Mouse (Mus musculus): ENCODE results near the gene Dst.

Dst gene

DNA sequence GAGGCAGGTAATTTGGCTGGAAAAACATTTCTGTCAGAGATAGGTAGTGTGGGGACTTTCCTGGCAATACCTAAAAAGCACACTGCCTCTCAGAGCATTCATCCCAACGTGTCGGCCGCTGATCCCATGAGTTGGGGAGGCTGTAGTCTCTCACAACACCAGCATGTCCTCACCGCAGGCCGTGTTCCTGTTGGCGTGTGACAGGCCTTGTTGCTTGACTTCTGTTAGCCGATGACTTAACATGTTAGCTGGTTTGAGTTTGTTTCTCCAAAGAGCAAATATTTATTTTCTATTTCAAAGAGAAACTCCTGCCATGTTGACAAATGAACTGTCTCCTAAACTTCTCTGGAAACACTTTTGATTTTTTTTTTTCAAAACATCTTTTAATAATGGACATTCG lies 344.2 kb downstream of the Dst start:
- no peak for DNase-seq

DNA sequence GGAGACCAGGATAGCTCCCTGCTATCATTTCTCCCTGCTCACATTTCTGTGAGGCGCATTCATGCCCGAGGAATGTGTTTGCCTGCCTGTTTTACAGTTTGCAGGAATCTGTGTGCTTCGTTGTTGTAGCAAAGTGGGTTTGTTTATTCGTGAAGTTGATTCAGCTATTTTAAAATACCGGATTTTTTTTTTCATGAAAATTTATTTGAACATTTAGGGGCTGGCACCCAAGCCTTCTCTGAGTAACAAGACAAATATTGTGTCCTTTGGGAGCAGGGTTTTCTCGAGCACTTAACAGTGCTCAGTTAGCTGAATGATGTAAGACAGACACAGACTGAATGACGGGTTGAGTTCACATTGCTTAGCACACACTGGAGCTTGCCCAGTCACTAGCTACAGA lies 345.9 kb downstream of the Dst start:
- DNase-seq, result no peak

DNA sequence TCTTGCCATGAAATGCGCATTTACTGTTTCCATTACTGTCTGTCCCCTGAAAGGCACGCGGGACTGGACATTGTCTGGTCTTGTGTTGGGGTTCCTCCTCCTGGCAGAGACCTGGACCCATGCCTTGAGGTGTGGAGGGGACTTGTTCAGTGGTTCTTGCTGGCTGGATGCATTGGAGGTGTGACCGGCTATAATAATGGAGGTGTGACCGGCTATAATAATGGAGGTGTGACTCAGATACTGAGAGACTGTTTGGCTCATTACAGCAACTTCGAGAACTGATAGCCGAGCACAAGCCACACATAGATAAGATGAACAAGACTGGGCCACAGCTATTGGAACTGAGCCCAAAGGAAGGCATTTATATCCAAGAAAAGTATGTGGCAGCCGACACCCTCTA lies 351.9 kb downstream of the Dst start:
- DNase-seq, result no peak

DNA sequence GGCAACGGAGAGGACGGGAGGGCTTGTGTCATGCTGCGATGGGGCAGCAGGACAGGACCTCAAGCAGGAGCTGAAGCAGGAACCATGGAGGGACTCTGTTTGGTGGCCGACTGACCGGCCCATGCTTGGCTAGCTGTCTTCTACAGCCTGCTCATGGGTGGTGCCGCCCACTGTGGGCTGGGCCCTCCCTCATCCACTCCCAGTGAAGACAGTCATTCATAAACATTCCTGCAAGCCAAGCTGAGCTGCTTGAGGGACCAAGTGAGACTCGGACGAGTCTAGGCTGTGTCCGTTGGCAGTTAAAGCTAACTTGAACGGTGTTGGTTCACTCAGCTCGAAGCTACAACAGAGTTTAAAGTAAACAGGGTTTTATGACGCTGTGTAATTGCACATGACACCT lies 353.0 kb downstream of the Dst start:
- no peak for DNase-seq

DNA sequence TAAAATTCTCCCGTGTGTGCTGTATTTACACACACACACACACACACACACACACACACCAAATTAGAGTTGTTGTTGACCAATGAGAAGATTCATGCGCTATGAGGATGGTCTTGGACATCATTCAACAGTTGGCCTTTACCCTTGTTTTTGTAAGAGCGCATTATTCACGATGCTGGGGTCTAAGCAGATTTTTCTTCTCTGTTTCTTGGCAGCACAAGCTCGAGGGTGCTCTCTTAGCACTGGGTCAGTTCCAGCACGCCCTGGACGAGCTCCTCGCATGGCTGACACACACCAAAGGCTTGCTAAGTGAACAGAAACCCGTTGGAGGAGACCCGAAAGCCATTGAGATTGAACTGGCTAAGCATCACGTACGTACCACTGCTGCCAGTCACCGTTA lies 360.5 kb downstream of the Dst start:
- no peak for DNase-seq

DNA sequence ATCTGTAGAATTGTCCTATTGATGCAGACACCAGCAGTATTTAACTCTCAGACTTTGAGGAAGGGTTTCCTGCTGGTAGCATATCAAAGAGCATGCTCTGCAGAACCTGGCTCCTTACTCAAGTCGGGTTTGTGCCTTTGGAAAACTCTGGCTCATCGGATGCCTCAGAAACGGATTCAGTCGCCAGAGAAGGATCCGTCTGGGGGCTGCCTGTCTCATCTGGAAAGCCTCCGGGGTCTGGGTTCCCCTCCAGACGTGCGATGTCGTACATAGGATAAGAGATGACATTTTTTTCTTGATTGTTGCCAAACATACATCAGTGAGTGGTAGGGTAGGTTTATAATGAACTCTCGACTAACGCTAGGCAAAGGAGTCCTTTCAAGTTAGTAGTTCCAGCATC lies 361.6 kb downstream of the Dst start:
- no peak for DNase-seq

DNA sequence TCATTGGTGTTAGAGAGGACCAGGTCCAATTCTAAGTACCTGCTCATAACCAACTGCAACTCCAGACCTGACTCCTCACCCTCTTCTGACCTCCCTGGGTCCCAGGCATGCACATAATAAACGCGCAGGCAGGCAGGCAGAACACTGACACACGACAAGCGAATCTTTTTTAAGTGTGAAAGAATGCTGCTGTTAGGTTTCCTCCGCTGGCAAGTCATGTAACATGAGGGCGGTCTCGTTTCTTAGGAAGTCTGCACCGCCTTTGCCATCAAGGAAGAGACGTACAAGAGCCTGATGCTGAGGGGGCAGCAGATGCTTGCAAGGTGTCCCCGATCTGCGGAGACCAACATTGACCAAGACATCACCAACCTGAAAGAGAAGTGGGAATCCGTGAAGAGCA lies 365.9 kb downstream of the Dst start:
- DNase-seq, result no peak

DNA sequence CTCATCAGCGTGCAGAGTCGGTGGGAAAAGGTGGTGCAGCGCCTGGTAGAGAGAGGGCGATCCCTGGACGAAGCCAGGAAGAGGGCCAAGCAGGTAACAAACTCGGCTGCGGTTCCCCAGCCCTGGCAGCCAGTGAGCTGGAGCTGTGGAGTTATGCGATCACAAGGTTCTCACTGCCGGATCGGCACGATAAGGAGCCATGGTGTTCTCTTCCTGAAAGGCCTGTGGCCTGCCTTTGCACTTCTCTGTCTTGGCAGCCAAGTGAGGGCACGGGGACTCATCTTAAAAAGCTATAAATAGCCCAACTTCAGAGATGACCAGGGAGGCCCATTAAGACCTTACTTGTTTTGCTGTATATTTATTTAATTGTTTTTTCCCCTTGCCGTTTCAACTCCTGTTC lies 367.8 kb downstream of the Dst start:
- no peak for DNase-seq

DNA sequence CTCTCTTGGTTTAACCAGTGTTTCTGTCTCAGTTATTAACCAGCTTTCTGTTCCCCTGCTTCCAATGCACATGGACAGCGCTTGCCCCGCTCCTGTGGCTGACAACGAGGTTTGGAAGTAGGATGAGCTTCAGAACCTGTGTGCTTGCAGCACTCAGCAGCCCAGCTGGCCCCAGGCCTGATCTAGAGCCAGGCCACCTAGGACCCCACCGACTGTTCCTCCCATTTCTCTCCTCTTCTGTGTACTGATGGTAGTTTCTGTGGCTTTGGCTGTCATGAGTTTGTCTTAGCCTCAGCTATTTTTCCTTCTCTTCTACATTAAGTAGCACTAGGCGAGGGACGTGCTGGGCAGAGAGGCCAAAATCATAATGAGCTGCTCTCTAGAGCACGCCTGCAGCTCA lies 368.7 kb downstream of the Dst start:
- no peak for DNase-seq

DNA sequence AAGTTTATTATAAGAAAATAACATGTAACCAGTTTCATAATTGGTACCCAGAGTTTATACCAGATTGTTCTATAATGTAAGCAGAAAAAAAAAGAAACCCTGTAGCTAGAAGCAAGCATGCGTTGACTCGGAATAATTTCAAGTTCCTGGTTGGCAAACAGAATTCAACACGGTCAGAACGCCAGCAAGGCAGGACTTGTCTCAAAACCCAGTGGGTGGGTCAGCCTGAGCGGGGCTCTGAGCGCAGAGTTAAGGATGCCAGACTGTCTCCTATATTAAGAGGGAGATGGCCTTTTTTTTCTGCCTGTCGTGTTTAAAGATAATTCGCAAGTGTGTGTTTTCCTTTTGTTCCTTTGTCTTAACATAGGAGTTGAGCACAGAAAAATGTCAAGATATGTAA lies 369.2 kb downstream of the Dst start:
- DNase-seq, result no peak

DNA sequence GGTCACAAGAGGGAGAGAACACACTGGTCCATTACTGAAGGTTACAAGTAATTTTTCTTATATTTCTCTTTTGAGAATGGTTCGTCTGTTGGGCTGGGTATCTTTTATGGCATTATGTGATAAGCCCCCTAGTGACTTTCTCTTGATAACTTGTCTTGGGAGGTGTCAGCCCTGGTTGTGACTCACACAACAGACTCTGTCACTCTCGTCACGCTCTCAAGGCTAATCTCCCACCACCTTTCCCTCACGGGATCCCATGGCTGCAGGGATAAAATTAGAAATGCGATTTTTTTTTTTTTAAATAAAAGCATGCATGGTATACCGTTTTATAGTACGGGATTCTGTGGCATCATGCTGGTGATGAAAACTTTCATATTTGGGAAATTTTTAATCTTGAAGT lies 375.5 kb downstream of the Dst start:
- no peak for DNase-seq

DNA sequence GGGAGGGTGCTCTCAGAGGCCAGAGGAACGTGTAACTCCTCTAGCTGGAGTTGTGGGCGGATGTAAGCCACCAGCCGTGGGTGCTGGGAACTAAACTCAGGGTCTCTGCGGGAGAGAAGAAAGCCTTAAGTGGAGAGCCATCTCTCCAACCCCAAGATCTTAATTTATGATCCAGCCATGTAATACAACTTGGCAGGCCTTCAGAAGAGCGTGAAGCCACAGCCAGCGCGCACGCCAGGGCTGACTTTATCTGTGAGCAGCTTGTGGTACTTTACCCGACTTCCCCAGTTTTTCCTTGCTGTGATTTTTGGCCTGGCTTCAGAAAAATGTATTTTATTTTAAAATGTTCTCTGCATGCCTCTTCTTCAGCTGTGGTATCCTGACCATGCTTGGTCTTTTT lies 377.0 kb downstream of the Dst start:
- no peak for DNase-seq

DNA sequence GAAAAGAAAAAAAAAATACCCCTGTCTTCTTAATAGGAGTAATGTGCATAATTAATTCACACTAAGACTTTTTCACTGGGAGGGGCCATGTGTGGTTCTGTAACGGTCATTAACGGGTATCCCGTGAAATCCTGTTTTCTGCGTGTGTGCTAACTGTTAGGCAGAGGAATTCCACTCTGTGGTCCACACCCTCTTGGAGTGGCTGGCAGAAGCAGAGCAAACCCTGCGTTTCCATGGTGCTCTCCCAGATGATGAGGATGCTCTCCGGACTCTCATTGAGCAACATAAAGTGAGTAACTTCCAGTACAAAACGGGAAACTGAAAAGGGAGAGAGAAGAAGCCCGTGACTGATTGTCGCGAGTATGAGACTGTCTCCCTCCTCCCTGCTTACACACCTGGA lies 379.7 kb downstream of the Dst start:
- no peak for DNase-seq

DNA sequence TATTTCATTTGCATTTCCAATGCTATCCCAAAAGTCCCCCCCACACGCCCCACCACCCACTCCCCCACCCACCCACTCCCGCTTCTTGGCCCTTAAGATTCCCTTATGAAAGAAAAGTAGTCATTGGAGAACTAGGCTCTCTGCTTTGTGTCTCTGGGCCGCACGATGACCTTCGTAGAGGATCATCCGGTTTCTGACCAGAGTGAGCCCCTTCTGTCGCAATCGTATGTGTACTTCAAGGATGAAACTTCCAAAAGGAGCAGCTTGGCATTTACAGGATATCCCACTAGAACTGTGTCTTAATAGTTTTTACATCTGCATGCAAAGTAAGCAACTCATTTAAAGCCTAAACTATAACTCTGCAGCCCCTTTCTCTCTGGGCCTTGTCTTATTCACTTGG lies 380.2 kb downstream of the Dst start:
- no peak for DNase-seq

DNA sequence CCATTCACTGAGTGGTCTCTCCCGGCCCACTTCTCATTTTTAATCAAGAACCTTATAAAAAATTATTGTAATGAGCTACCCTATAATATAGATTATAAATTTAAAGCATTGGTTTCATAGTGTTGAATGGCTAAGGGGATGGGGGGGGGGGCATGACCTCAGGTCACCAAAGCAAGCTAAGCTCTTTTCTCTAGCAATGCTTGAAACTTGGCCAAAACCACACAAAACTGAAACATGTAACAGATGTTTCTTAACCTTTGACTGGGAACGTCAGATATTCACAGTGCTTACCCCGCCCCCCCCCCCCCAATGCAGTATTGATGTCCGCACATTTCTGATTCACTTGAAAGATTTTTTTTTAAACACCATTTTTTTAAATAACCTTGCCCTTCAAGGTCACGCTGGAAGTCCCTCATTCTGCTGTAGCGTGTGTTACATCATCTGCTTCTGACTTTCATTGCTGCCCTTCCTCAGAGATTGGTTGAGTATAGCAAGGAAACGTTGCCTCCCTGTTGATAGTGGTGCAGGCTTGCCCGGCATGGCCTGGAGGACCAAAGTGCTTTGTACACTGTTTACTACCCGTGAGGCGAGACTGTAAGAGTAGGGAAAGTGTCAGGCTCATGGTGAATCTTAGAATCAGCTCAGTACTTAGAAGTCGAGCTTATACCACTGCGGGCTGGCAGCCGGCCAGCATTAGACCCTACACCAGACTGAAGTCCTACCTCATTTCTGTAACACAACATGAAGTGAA lies 380.9 kb downstream of the Dst start:
- DNase-seq, result no peak

DNA sequence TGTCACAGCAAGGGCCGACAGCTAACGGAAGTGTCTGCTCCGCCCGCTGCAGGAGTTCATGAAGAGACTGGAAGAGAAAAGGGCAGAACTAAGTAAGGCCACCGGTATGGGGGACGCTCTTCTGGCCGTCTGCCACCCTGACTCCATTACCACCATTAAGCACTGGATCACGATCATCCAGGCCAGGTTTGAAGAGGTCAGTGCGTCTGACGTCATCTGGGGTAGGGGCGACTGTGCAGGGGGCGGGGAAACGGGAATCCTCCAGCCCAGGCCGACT lies 381.4 kb downstream of the Dst start:
- DNase-seq, result no peak

DNA sequence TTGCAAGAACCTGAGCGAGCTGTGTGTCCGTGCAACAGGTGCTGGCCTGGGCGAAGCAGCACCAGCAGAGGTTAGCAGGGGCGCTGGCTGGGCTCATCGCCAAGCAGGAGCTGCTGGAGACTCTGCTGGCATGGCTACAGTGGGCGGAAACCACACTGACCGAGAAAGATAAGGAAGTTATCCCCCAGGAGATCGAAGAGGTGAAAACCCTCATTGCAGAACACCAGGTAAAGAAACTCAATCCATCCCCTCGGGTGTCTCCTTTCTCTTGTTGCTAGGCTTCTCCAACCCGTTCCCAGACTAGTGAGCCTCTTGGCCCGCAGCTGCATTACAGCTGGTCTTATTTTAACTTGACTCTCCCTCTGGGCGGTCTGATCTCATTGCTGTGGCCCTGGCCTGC lies 382.3 kb downstream of the Dst start:
- no peak for DNase-seq

DNA sequence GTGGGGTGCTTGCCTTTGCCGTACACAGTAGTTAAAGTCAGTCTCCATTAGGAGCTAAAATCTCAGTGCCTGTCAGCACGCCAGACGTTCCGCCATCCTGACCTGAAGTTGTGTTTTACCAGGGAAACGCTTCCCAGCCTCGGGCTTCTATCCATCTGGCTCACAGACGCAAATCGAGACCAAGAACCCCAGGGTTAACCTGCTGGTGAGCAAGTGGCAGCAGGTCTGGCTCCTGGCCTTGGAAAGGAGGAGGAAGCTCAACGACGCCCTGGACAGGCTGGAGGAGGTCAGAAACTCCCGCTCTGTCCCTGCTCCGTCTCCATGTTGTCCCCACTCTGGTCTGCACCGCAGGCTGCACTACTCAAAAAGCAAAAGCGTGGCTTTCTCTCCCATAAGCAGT lies 385.2 kb downstream of the Dst start:
- no peak for DNase-seq

DNA sequence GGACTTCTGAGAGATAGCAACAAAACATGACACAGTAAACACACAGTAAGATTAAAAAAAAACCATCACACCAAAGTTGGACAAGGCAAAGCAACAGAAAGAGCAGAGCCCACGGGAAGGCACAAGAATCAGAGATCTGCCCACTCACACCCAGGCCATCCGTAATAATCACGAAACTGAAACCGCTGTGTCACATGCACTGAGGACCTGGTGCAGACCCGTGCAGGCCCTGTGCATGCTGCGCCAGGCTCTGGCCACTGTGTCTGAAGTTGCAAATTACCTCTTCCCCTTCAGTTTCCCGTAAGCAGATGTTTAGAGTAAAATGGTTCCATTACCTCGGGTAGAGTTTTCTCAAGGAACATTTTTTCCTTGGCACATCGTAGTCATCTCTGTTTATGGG lies 389.6 kb downstream of the Dst start:
- no peak for DNase-seq

DNA sequence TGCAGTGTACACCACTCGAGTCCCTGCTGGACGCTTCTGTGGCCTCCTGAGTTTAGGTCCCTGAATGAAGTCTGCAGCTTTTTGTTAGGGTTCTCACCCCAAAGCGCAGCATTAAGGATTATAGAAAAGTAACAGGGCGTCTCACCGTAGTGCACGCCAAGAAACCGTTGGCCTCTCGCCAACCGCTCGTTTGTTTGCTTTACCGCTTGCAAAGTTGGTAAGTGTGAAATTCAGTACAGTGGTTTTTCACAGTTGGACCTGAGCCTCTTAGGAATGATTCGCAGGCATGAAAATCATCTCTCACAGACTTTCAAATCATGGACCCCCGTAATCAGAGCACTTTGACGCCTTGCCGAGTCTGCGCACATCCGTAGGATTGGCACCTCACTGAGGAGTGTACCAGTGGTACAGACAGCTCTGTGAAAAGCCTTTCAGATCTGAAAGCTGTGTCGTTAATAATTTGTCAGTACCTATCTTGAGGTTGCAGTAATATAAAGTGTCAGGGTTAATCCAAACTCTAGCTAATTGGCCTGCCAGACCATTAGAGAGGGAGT lies 390.7 kb downstream of the Dst start:
- DNase-seq, result no peak

DNA sequence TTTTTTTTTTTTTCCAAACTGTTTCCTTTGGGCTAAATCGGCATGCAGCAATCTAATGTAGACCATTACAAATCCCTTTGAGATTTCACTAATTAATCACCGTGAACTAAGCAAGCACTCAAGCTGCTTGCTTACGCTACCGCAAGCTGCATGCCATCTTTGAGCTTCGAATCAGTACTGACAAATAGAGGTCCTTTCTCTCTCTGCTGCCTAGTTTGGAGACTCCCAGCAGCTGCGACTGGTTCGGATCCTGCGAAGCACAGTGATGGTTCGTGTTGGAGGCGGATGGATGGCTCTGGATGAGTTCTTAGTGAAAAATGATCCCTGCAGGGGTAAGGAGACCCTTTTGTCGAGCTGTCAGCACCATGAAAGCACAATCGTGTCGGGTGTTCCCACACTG lies 391.5 kb downstream of the Dst start:
- no peak for DNase-seq

DNA sequence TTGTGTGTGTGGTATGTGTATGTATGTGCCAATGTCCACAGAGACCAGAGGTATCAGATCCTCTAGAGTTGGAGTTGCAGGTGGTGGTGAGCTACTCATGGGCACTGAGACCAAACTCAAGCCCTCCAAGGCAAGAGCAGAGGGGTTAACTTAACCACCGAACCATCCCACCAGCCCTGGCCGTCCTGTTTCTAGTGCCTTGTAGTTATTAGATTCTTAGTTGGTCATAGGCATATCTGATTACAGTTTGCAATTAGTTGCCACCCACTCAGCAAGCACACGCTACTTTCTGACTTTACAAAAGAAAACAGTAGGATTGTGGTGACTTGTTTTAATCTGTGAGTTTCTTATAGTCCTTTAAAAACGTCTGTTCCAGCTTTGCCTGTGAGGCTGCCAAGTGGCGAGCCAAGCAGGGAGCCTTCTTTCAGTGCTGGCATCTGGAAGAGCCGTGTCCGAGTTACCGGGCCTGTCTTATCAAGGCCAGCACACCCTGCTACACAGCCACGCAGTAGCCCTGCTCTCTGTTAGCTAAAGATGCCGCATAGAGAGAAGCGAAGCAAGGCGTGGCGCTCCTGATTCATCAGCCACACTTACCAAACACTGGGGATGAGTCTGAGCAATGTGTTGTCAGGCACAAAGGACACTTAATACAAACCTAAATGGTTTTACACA lies 392.4 kb downstream of the Dst start:
- DNase-seq, result no peak

DNA sequence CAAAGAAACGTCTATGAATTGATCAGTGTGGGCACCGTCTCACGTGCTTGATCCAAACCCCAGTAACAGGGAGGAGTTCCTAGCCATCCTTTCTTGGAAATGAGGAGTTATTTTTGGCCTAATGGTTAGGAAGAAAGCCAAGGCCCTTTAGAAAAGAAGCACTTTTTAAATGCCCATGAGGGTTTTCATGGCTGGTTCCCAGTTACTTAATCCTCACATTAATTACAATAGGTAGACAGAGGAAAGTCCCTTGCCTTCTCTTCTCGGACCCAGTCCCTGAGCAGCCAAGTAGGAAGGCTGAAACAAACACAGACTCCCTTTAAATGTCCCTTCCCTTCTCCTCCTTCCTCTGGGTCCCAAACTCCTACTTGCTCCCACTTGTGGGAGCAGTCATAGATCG lies 396.2 kb downstream of the Dst start:
- DNase-seq, result no peak

DNA sequence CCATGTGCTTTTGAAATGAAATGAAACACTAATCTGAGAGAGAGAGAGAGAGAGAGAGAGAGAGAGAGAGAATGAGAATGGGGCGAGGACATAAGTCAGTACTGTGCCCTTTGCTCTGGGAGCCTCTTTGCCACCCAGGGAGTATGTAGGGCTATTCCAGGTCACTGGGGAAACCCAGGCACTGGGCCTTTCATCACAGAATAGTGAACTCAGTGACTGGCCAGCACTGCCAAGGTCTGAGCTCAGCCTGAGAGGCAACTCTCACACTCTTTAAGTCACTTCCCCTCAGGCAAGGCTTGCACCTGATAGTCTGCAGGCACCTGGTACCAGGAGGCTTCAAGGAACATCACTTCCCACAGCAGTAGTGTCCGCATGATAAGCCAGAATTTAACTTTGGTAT lies 398.7 kb downstream of the Dst start:
- no peak for DNase-seq

DNA sequence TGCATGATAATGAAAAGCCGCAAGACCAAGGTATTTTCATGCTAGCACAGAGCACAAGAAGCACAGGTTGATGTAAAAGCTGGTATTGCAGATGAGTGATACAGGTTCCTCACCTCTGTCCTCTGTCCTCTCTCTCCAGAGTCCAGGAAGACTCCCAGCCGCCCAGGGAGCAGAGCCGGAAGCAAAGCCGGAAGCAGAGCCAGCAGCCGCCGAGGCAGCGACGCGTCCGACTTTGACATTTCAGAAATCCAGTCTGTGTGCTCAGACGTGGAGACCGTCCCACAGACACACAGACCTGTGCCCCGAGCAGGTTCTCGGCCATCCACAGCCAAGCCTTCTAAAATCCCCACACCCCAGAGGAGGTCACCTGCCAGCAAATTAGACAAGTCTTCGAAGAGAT lies 399.2 kb downstream of the Dst start:
- DNase-seq, result no peak

Data from thymus, postnatal 4 days (tissue).